Mouse (Mus musculus) embryonic fibroblast, embryonic 13.5 days (primary cell): ENCODE measurements around the gene Polg. TPM values are rescaled to one million over a fixed set of nuclear protein-coding genes. Genes with fewer than 3 reads are reported as not detected.
A peak's percentile ranks its signal among the peaks of the same experiment; 100 is the strongest.

Source experiments
- H3K27ac ChIP-seq: 2 replicates; pipeline ENCODE4 v1.5.1; 2012; ENCODE audit warnings: low read length, control low read depth, inconsistent platforms; ENCODE audit not compliant: insufficient read depth
- H3K4me1 ChIP-seq: 2 replicates; pipeline ENCODE4 v1.6.1; 2011; ENCODE audit warnings: low read length; ENCODE audit not compliant: control insufficient read depth, insufficient read depth
- H3K4me3 ChIP-seq: 2 replicates; pipeline ENCODE4 v1.5.1; 2011; ENCODE audit warnings: mild to moderate bottlenecking, control low read depth, low read length; ENCODE audit not compliant: insufficient read depth
- CTCF ChIP-seq: IDR thresholded peaks from 2 replicates; pipeline ENCODE4 v1.5.1; 2011; ENCODE audit warnings: mild to moderate bottlenecking, control low read depth, low read length, moderate library complexity, borderline replicate concordance; ENCODE audit not compliant: insufficient read depth
- POLR2A ChIP-seq: IDR thresholded peaks from 2 replicates; pipeline ENCODE4 v1.6.1; 2011; ENCODE audit warnings: low read depth, mild to moderate bottlenecking, control low read depth, low read length, moderate library complexity
- polyA plus RNA-seq: library from polyadenylated mRNA; stranded (reverse); fragments of >200 nt; gene quantifications from 2 replicates; pipeline ENCODE4 v1.2.4, GENCODE M21; 2011; ENCODE audit warnings: low read depth; ENCODE audit not compliant: missing spikeins, insufficient read length

Polg gene
- 53.6 and 60.5 TPM in 2 replicates for polyA plus RNA-seq

DNA sequence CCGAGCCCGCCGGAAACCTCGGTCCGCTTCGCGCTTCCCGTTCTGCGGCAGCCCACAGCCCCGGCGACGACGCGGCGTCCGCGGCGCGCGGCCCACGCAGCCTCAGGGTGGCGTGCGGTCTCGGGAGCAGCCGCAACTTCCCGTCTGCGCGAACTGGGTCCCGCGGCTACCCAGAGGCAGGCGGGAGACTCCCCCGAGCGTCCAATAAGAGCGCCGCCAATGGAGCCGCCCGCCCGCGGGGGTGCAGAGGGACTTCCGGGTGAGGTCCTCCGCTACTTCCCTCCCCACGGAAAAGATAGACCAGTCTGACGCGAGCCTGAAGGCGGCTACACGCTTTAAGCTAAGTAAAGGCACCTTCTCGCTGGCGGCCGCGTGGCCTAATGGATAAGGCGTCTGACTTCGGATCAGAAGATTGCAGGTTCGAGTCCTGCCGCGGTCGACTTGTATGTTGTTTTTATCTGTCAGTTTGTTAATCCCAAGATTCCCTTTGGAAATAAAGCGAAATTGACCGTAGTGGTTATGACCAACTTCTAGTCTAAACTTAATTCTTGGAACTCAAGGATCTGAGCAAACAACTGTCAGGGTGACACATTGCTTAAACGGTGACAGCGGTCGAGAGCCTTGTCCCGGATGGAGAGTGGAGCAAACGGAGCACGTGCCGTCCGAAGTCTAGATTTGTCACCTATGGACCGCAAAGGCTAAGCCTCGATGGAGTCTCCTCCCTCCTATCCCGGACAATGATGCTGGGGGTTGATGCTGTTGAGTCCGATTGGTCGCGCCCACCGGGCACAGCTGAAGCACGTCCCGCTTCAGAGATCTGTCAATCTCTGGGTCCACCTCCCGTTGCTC is at the start of gene Polg:
Polg (minus strand) TSS at position 310 of the 849 bp plus-strand sequence.
- TF ChIP-seq CTCF = no peak
- peak; percentile 89 for TF ChIP-seq POLR2A
- Histone ChIP-seq H3K4me3 (peak within 1 kb of the TSS; percentile 93), H3K27ac (peak within 1 kb of the TSS; percentile 56), H3K4me1 (peaks cover 14% of the 10 kb centered on the region)

DNA sequence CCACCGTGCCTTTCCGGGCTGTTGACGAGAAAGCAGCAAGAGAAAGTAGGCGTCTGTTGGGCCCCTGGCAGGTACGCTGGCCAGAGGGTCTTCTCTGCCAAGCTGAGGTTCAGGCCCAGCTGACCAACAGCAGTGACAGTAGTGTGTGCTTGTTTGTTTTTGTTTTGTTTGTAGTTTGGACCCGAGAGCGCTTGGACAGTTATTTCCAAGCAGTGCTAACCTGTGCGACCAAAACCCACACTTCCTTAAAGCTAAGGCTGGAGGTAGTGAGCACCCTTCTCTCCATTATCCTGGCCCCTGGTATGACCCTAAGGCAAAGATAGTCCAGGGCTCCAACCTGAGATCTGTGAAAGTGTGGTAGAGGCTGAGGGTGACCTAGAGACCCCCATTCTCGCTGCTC is 49.7 kb upstream of the Polg start:
- Histone ChIP-seq H3K27ac (no peak overlapping the region), H3K4me1 (no peaks in the 10 kb centered on the region; the same call in 1 of the 2 replicates), H3K4me3 (no peak overlapping the region)
- TF ChIP-seq POLR2A (no peak), CTCF (no peak)

DNA sequence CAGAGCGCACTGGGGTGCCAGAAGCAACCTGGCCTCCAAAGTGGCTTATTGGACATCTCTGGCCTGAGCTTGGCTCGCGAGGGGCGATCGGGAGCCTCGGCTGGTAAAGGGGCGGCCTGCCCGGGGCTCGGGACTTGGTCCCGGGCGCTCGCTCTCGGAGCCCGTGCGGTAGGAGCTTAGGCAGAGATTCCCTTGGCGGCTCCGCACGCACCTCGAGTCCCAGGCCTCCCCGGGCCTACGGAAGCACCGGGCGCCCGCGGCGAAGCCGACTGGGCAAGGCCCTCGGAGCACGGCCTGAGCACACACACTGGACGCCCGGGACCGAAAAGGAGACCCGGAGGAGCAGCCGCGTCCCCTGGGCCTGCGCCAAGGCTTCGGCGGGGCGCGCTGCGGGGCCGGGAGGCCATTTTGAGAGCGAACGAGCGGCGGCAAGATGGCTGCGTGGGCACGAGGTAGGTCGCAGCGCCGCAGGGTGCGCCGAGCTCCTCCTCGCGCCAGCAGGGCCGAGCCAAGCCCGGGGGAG is 49.1 kb upstream of the Polg start:
- Histone ChIP-seq H3K4me3 (peak overlapping the region; percentile 18; the same call in 1 of the 2 replicates), H3K4me1 (no peaks in the 10 kb centered on the region; the same call in 1 of the 2 replicates), H3K27ac (no peak overlapping the region)
- TF ChIP-seq POLR2A (no peak), CTCF (no peak)

GRCm38 (mm10) chr7:79514361-79514881 is 48.3 kb upstream of the Polg start:
- H3K4me1 ChIP-seq = no peaks in the 10 kb centered on the region
- H3K4me3 ChIP-seq = no peak overlapping the region
- H3K27ac ChIP-seq = no peak overlapping the region
- no peak for TF ChIP-seq POLR2A
- no peak for TF ChIP-seq CTCF

DNA sequence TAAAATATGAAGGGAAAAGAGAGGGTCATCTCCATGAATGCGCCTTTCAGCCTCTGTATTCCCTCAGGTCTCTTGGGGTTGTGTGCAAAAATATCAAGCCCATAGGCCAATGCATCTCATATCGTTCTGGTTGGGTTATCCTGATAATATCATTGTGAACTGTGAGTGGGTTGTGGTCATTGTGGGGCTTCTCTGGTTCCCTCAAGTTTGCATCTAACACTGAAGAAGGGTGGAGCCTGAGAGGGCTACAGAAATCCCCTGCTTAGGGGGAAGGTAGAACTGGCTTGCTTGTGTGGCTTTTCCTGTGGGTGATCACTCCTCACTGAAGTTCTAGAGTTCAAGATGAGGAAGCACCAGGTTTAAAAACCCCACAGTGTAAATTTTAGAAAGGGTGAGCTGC is 47.3 kb upstream of the Polg start:
- no peaks in the 10 kb centered on the region for H3K4me1 ChIP-seq
- H3K4me3 ChIP-seq = no peak overlapping the region
- no peak overlapping the region for H3K27ac ChIP-seq
- TF ChIP-seq POLR2A (no peak), CTCF (no peak)

- Histone ChIP-seq H3K4me3 (no peak overlapping the region), H3K27ac (no peak overlapping the region), H3K4me1 (no peaks in the 10 kb centered on the region)
- TF ChIP-seq CTCF (no peak), POLR2A (no peak)
These were observed 46.3 kb upstream of the Polg start for GRCm38 (mm10) chr7:79512496-79512895.

- no peaks in the 10 kb centered on the region for H3K4me1 ChIP-seq
- TF ChIP-seq CTCF (no peak), POLR2A (no peak)
- H3K27ac ChIP-seq = no peak overlapping the region
- no peak overlapping the region for H3K4me3 ChIP-seq
These were observed 45.5 kb upstream of the Polg start for GRCm38 (mm10) chr7:79511656-79512055.

- H3K4me1 ChIP-seq = no peaks in the 10 kb centered on the region
- TF ChIP-seq CTCF (no peak), POLR2A (no peak)
- no peak overlapping the region for H3K27ac ChIP-seq
- H3K4me3 ChIP-seq = no peak overlapping the region
These were observed 45.0 kb upstream of the Polg start for GRCm38 (mm10) chr7:79511181-79511580.

DNA sequence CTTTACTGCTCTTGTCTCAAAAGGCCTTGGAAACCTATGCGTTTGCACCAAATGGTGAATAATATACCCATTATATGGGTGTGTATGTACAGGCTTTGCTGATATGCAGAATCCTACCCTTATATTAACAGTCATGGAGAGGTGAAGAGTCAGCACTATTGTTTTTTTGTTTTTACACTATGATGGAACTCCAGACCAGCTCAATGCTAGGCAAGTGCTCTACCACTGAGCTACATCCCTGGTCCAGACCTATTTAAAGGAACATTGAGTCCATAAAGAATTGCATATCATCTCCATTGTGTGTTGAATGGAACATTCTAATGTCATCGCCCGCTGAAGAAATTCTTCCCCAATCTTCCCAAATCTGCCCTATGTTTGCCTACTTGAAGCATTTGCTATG is 44.5 kb upstream of the Polg start:
- H3K27ac ChIP-seq = no peak overlapping the region
- no peaks in the 10 kb centered on the region for H3K4me1 ChIP-seq
- H3K4me3 ChIP-seq = no peak overlapping the region
- TF ChIP-seq POLR2A (no peak), CTCF (no peak)

GRCm38 (mm10) chr7:79509710-79510109 is 43.5 kb upstream of the Polg start:
- TF ChIP-seq CTCF (no peak), POLR2A (no peak)
- H3K4me3 ChIP-seq = no peak overlapping the region
- H3K27ac ChIP-seq = no peak overlapping the region
- no peaks in the 10 kb centered on the region for H3K4me1 ChIP-seq
